Mouse (Mus musculus) liver, embryonic 14.5 days (tissue): ENCODE measurements around the gene Snrpd3. TPM values are rescaled to one million over a fixed set of nuclear protein-coding genes. Genes with fewer than 3 reads are reported as not detected.
"Not testable (repeated sequence)": the region's sequence is repeated elsewhere in the genome, so short reads cannot be mapped to it uniquely, and the experiment has no call there.

Experiments
- ATAC-seq: fragments of 200-750 bp; cut with Nextera tagmentation; 2 replicates; pipeline ENCODE4 v1.8.0; 2017; ENCODE audit warnings: moderate number of reproducible peaks, mild to moderate bottlenecking, moderate library complexity; ENCODE audit not compliant: insufficient read depth
- DNase-seq, 3 experiments: peaks; one replicate each; pipeline ENCODE4 v3.0.0-alpha.2; 2012 to 2013; ENCODE audit warnings: low read depth in 3 of 3, low spot score in 3 of 3
- H3K27ac ChIP-seq: fragments of 300-500 bp; sonication (generic); 2 replicates; pipeline ENCODE4 v1.5.1; 2014; ENCODE audit warnings: moderate library complexity, mild to moderate bottlenecking, control low read depth, inconsistent platforms
- H3K27me3 ChIP-seq: fragments of 300-500 bp; sonication (generic); 2 replicates; pipeline ENCODE4 v1.6.1; 2014; ENCODE audit warnings: mild to moderate bottlenecking, low read length, moderate library complexity; ENCODE audit not compliant: control insufficient read depth, insufficient read depth
- H3K36me3 ChIP-seq: fragments of 300-500 bp; sonication (generic); replicated peaks from 2 replicates; pipeline ENCODE4 v1.6.1; 2014; ENCODE audit warnings: low read depth; ENCODE audit not compliant: control insufficient read depth, insufficient read depth
- H3K4me1 ChIP-seq, 2 experiments: fragments of 200-500 bp in 1 of 2; fragments of 300-500 bp in 1 of 2; sonication (generic) in 1 of 2; replicated peaks; 2 replicates each; pipeline ENCODE4 v1.6.1; 2012 to 2014; ENCODE audit warnings: antibody characterized with exemption in 1 of 2, inconsistent platforms in 1 of 2, low read length in 1 of 2; ENCODE audit not compliant: control insufficient read depth in 2 of 2, insufficient read depth in 2 of 2
- H3K4me2 ChIP-seq: fragments of 300-500 bp; sonication (generic); 2 replicates; pipeline ENCODE4 v1.6.1; 2014; ENCODE audit warnings: low read depth, mild to moderate bottlenecking, control low read depth, moderate library complexity
- H3K4me3 ChIP-seq, 2 experiments: fragments of 200-500 bp in 1 of 2; fragments of 300-500 bp in 1 of 2; sonication (generic) in 1 of 2; 2 replicates each; pipeline ENCODE4 v1.5.1; 2012 to 2014; ENCODE audit warnings: low read depth in 2 of 2, low read length in 2 of 2, mild to moderate bottlenecking in 2 of 2, control low read depth in 1 of 2, inconsistent platforms in 1 of 2, moderate library complexity in 1 of 2; ENCODE audit not compliant: insufficient read depth in 1 of 2
- H3K9ac ChIP-seq: fragments of 300-500 bp; sonication (generic); replicated peaks from 2 replicates; pipeline ENCODE4 v1.6.1; 2014; ENCODE audit warnings: mild to moderate bottlenecking, control low read depth, moderate library complexity
- H3K9me3 ChIP-seq: fragments of 300-500 bp; sonication (generic); 2 replicates; pipeline ENCODE4 v1.6.1; 2016; ENCODE audit warnings: low read length, mixed read lengths; ENCODE audit not compliant: control insufficient read depth
- CTCF ChIP-seq: IDR thresholded peaks from 2 replicates; pipeline ENCODE4 v1.5.1; 2016; ENCODE audit warnings: antibody characterized with exemption, low read depth, control low read depth
- EP300 ChIP-seq: IDR thresholded peaks from 2 replicates; pipeline ENCODE4 v1.6.1; 2016; ENCODE audit warnings: antibody characterized with exemption, low read depth
- WGBS: fragments of 180-500 bp; shearing (Covaris S2); extraction: QIAGEN DNeasy Blood & Tissue Kit; methylation state at CpG from one replicate; pipeline ENCODE4 v1.1.7; 2014; ENCODE audit not compliant: insufficient replicate concordance; 5-methylcytosine and 5-hydroxymethylcytosine counted together
- polyA plus RNA-seq, 2 experiments: library from polyadenylated mRNA; depleted of rRNA in 1 of 2; stranded (reverse) in 1 of 2; unstranded in 1 of 2; fragments of >200 nt; fragmentation: Nextera tagmentation in 1 of 2; extraction: Ambion mirVana in 1 of 2; gene quantifications; 2 replicates each; pipeline versions ENCODE4 v1.2.1 to v1.2.3; 2012 to 2014

Snrpd3 gene
- polyA plus RNA-seq (2012; rRNA removed): 19.4 and 60.5 TPM in 2 replicates
- polyA plus RNA-seq (2014; fragmentation: Nextera tagmentation; extraction: Ambion mirVana): 82.2 and 90.3 TPM in 2 replicates

- TF ChIP-seq CTCF: no peak
- TF ChIP-seq EP300: peak; percentile 42; the same call in 1 of the 2 replicates
- Histone ChIP-seq H3K9ac (peak within 1 kb of the TSS; percentile 100), H3K9me3 (no peaks in the 10 kb centered on the region), H3K27ac (peak within 1 kb of the TSS; percentile 97), H3K4me2 (peak within 1 kb of the TSS; percentile 94), H3K36me3 (peaks cover 29% of the 10 kb centered on the region), H3K4me1 (peaks cover 24 to 37% of the 10 kb centered on the region in 2 experiments), H3K27me3 (no peaks in the 10 kb centered on the region), H3K4me3 (peak within 1 kb of the TSS; percentile 99 to 100)
- 1% methylated on average over 51 of the region's 52 CpGs for WGBS
- DNase-seq: peak; percentile 96 to 97 (median 96)
- peak; percentile 86 for ATAC-seq
Observed at GRCm38 (mm10) chr10:75517073-75517757, at the start of gene Snrpd3. TSS of gene Snrpd3 (plus strand) at chr10:75517551.

GRCm38 (mm10) chr10:75473411-75473810, 43.9 kb upstream of the Snrpd3 start:
- no peak overlapping the region for H3K4me2 ChIP-seq
- DNase-seq (peak in 2 of 3 experiments; percentile 9 to 19), ATAC-seq (0 out of 2 replicates have a peak, but pooled peaks have one; percentile 15)
- no peaks in the 10 kb centered on the region for H3K27me3 ChIP-seq
- peaks cover 0 to 3% of the 10 kb centered on the region in 2 experiments; a peak in 2 of 4 replicates for H3K4me1 ChIP-seq
- no peak overlapping the region for H3K27ac ChIP-seq
- no peak overlapping the region for H3K9ac ChIP-seq
- TF ChIP-seq CTCF (no peak), EP300 (no peak)
- no peaks in the 10 kb centered on the region for H3K36me3 ChIP-seq
- no peaks in the 10 kb centered on the region for H3K9me3 ChIP-seq
- H3K4me3 ChIP-seq: no peak overlapping the region
- WGBS: 24% methylated on average over 8 of the region's 8 CpGs

- H3K27me3 ChIP-seq: no peaks in the 10 kb centered on the region
- DNase-seq (no peak), ATAC-seq (no peak)
- H3K9ac ChIP-seq: no peak overlapping the region
- no peaks in the 10 kb centered on the region for H3K36me3 ChIP-seq
- no peak overlapping the region for H3K4me2 ChIP-seq
- TF ChIP-seq EP300 (no peak), CTCF (no peak)
- no peak overlapping the region for H3K4me3 ChIP-seq
- peaks cover 0 to 3% of the 10 kb centered on the region in 2 experiments; a peak in 2 of 4 replicates for H3K4me1 ChIP-seq
- 49% methylated on average over 5 of the region's 5 CpGs for WGBS
- H3K27ac ChIP-seq: no peak overlapping the region
- no peaks in the 10 kb centered on the region for H3K9me3 ChIP-seq
Observed at GRCm38 (mm10) chr10:75474571-75474970, 42.8 kb upstream of the Snrpd3 start.

GRCm38 (mm10) chr10:75475139-75475850, 42.1 kb upstream of the Snrpd3 start:
- not testable (repeated sequence) for H3K4me1 ChIP-seq, H3K9me3 ChIP-seq, H3K4me3 ChIP-seq, H3K36me3 ChIP-seq, H3K9ac ChIP-seq, H3K27ac ChIP-seq, DNase-seq, H3K4me2 ChIP-seq, H3K27me3 ChIP-seq
- ATAC-seq: peak; percentile 74
- WGBS: 42% methylated on average over 5 of the region's 6 CpGs

- Histone ChIP-seq H3K9me3 (no peaks in the 10 kb centered on the region), H3K36me3 (no peaks in the 10 kb centered on the region), H3K4me2 (no peak overlapping the region), H3K4me3 (no peak overlapping the region), H3K4me1 (peaks cover 0 to 3% of the 10 kb centered on the region in 2 experiments; a peak in 2 of 4 replicates), H3K27me3 (no peaks in the 10 kb centered on the region), H3K27ac (no peak overlapping the region), H3K9ac (no peak overlapping the region)
- WGBS: 59% methylated on average over 9 of the region's 9 CpGs
- ATAC-seq: no peak
- TF ChIP-seq EP300: no peak
- no peak for TF ChIP-seq CTCF
- no peak for DNase-seq
Observed at GRCm38 (mm10) chr10:75477034-75477433, 40.3 kb upstream of the Snrpd3 start.
